Mouse (Mus musculus): ENCODE measurements around the gene Il7r.

DNA sequence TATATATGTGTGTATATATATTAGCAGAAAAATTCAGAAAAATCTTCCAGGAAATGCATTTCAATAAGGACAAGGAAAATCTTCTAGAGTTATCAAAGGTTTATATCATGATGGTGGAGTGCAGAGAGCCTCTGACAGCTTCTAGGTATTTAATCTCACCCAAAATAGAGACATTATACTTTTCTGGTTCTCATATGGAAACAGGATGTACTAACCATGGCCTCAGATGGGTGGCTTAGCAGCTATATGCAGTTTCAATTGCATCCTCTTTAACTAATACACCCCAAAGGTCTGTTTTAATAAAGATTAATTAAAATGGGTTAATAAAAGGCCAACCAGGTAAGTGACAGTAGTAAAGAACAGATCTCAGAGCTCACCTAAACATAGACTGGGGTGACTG, 3.6 kb downstream of the Il7r start:
- TF ChIP-seq CTCF (IDR thresholded peaks at IDR 0.05; ENCODE audit: low read depth) (no peak), EP300 (IDR thresholded peaks at IDR 0.05; ENCODE audit: low read depth) (no peak)
